Mouse (Mus musculus) heart, postnatal 0 days (tissue): ENCODE measurements around the gene Dgcr8. TPM values are rescaled to one million over a fixed set of nuclear protein-coding genes. Genes with fewer than 3 reads are reported as not detected.
"Not testable (repeated sequence)": the region's sequence is repeated elsewhere in the genome, so short reads cannot be mapped to it uniquely, and the experiment has no call there.

ENCODE experiments used
- ATAC-seq: fragments of 200-750 bp; cut with Nextera tagmentation; 2 replicates; pipeline ENCODE4 v1.8.0; 2017; ENCODE audit warnings: low read depth, moderate number of reproducible peaks, moderate library complexity; ENCODE audit not compliant: insufficient read depth
- DNase-seq: peaks from one replicate; pipeline ENCODE4 v3.0.0-alpha.2; 2016; ENCODE audit warnings: low spot score
- H3K27ac ChIP-seq: fragments of 300-500 bp; sonication (generic); 2 replicates; pipeline ENCODE4 v1.5.1; 2014; ENCODE audit warnings: low read depth, mild to moderate bottlenecking
- H3K27me3 ChIP-seq: fragments of 300-500 bp; sonication (generic); 2 replicates; pipeline ENCODE4 v1.6.1; 2014; ENCODE audit warnings: low read length, mixed read lengths; ENCODE audit not compliant: control insufficient read depth, insufficient read depth
- H3K36me3 ChIP-seq: fragments of 300-500 bp; sonication (generic); replicated peaks from 2 replicates; pipeline ENCODE4 v1.6.1; 2014; ENCODE audit warnings: low read length, mixed read lengths; ENCODE audit not compliant: control insufficient read depth, insufficient read depth
- H3K4me1 ChIP-seq: fragments of 300-500 bp; sonication (generic); 2 replicates; pipeline ENCODE4 v1.6.1; 2014; ENCODE audit warnings: antibody characterized with exemption; ENCODE audit not compliant: control insufficient read depth, insufficient read depth
- H3K4me2 ChIP-seq: fragments of 300-500 bp; sonication (generic); 2 replicates; pipeline ENCODE4 v1.6.1; 2014; ENCODE audit warnings: low read depth, mild to moderate bottlenecking, low read length, moderate library complexity
- H3K4me3 ChIP-seq: fragments of 300-500 bp; sonication (generic); 2 replicates; pipeline ENCODE4 v1.5.1; 2014; ENCODE audit warnings: low read depth, low read length
- H3K9ac ChIP-seq: fragments of 300-500 bp; sonication (generic); replicated peaks from 2 replicates; pipeline ENCODE4 v1.6.1; 2014; ENCODE audit warnings: low read depth, low read length, mixed read lengths
- H3K9me3 ChIP-seq: fragments of 300-500 bp; sonication (generic); replicated peaks from 2 replicates; pipeline ENCODE4 v1.6.1; 2016; ENCODE audit warnings: low read length; ENCODE audit not compliant: control insufficient read depth
- CTCF ChIP-seq: IDR thresholded peaks from 2 replicates; pipeline ENCODE4 v1.5.1; 2016; ENCODE audit warnings: antibody characterized with exemption, control low read depth, low read depth
- EP300 ChIP-seq: IDR thresholded peaks from 2 replicates; pipeline ENCODE4 v1.6.1; 2016; ENCODE audit warnings: antibody characterized with exemption, low read depth
- WGBS: fragments of 180-500 bp; shearing (Covaris S2); extraction: QIAGEN DNeasy Blood & Tissue Kit; methylation state at CpG from one replicate; pipeline ENCODE4 v1.1.7; 2014; 5-methylcytosine and 5-hydroxymethylcytosine counted together
- polyA plus RNA-seq: library from polyadenylated mRNA; unstranded; fragments of >200 nt; fragmentation: Nextera tagmentation; extraction: Ambion mirVana; gene quantifications from 2 replicates; pipeline ENCODE4 v1.2.1, GENCODE M21; 2015
- total RNA-seq: library from RNA; depleted of rRNA; stranded (reverse); fragments of >200 nt; gene quantifications from 2 replicates; pipeline ENCODE4 v1.2.3, GENCODE M21; 2014; ENCODE audit warnings: low replicate concordance

Dgcr8 gene
- total and polyA plus RNA-seq, 2 experiments from 2014 or later = 8.9 to 23.5 TPM

GRCm38 (mm10) chr16:18325741-18326140 is 36.7 kb upstream of the Dgcr8 start:
- H3K27ac ChIP-seq = no peak overlapping the region
- WGBS = 72% methylated on average over 4 of the region's 4 CpGs
- TF ChIP-seq EP300 = no peak
- no peaks in the 10 kb centered on the region for H3K9me3 ChIP-seq
- no peak overlapping the region for H3K9ac ChIP-seq
- no peak overlapping the region for H3K4me2 ChIP-seq
- H3K4me1 ChIP-seq = 0 out of 2 replicates have a peak, but pooled peaks cover 12% of the 10 kb centered on the region
- no peak for DNase-seq
- H3K4me3 ChIP-seq = no peak overlapping the region
- peaks cover 19% of the 10 kb centered on the region for H3K36me3 ChIP-seq
- no peak for ATAC-seq
- no peaks in the 10 kb centered on the region for H3K27me3 ChIP-seq

DNA sequence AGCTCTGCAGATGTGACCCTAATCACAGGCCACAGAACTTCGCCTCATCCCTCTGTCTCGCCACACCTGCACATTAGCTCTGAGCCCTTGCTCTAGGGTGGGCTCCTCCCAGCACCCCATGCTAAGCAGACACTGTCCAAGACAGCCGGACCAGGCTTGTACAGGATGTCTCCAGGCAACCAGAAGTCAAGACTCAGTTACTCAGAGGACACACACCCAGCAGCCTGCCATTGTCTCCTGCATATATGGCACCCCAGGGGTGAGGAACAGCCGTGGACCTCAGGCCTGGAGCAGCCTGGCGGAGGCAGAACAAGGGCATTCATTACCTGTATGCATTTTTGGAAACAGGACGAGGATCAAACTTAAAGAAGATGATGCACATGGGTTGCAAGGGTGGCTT is 35.0 kb upstream of the Dgcr8 start:
- H3K27me3 ChIP-seq = no peaks in the 10 kb centered on the region
- no peak overlapping the region for H3K27ac ChIP-seq
- TF ChIP-seq EP300 = no peak
- TF ChIP-seq CTCF = no peak
- WGBS = 90% methylated on average over 6 of the region's 6 CpGs
- H3K9me3 ChIP-seq = no peaks in the 10 kb centered on the region
- peaks cover 31% of the 10 kb centered on the region for H3K36me3 ChIP-seq
- DNase-seq (no peak), ATAC-seq (no peak)
- H3K4me3 ChIP-seq = no peak overlapping the region
- H3K4me2 ChIP-seq = no peak overlapping the region
- 0 out of 2 replicates have a peak, but pooled peaks cover 7% of the 10 kb centered on the region for H3K4me1 ChIP-seq
- H3K9ac ChIP-seq = no peak overlapping the region

GRCm38 (mm10) chr16:18323460-18323859 is 34.4 kb upstream of the Dgcr8 start:
- Histone ChIP-seq H3K27ac (no peak overlapping the region), H3K4me2 (no peak overlapping the region), H3K36me3 (peaks cover 31% of the 10 kb centered on the region), H3K4me1 (0 out of 2 replicates have a peak, but pooled peaks cover 3% of the 10 kb centered on the region), H3K9ac (no peak overlapping the region), H3K9me3 (no peaks in the 10 kb centered on the region), H3K4me3 (no peak overlapping the region), H3K27me3 (no peaks in the 10 kb centered on the region)
- ATAC-seq (peak; percentile 47; the same call in 1 of the 2 replicates), DNase-seq (no peak)
- TF ChIP-seq CTCF = no peak
- no peak for TF ChIP-seq EP300
- 66% methylated on average over 2 of the region's 2 CpGs for WGBS

GRCm38 (mm10) chr16:18321443-18321842 is 32.4 kb upstream of the Dgcr8 start:
- no peak for DNase-seq
- no peaks in the 10 kb centered on the region for H3K27me3 ChIP-seq
- H3K4me2 ChIP-seq = no peak overlapping the region
- H3K36me3 ChIP-seq = peaks cover 32% of the 10 kb centered on the region
- H3K27ac ChIP-seq = no peak overlapping the region
- no peaks in the 10 kb centered on the region for H3K4me1 ChIP-seq
- WGBS = 80% methylated on average over 2 of the region's 2 CpGs
- ATAC-seq = no peak
- no peaks in the 10 kb centered on the region for H3K9me3 ChIP-seq
- no peak for TF ChIP-seq CTCF
- TF ChIP-seq EP300 = no peak
- no peak overlapping the region for H3K4me3 ChIP-seq
- H3K9ac ChIP-seq = no peak overlapping the region

DNA sequence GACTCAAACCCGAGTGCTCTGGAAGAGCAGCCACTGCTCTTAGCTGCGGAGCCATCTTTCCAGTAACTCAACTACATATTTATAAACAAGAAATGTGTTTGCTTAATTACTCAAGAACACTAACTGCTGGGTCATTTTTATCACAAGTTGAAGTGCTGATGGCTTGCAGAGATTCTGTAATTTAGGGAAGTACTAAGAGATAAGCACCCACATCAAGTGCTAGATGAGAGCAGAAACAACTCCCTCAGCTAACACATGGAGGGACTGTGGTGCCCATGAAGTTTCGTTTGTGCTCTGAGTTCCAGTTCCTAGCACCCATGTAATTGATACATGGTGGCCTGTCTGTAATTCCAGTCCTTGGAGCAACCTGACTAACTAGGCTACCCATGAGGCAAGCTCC is 29.9 kb upstream of the Dgcr8 start:
- ATAC-seq (no peak), DNase-seq (no peak)
- TF ChIP-seq CTCF = no peak
- no peak for TF ChIP-seq EP300
- H3K4me3 ChIP-seq = no peak overlapping the region
- H3K27ac ChIP-seq = no peak overlapping the region
- H3K36me3 ChIP-seq = peaks cover 38% of the 10 kb centered on the region
- H3K4me1 ChIP-seq = no peaks in the 10 kb centered on the region
- no peak overlapping the region for H3K4me2 ChIP-seq
- H3K27me3 ChIP-seq = no peaks in the 10 kb centered on the region
- H3K9me3 ChIP-seq = no peaks in the 10 kb centered on the region
- no peak overlapping the region for H3K9ac ChIP-seq
- 78% methylated on average over 3 of the region's 3 CpGs for WGBS

GRCm38 (mm10) chr16:18308159-18308558 is 19.1 kb upstream of the Dgcr8 start:
- no peak overlapping the region for H3K4me3 ChIP-seq
- TF ChIP-seq CTCF = no peak
- TF ChIP-seq EP300 = no peak
- H3K4me1 ChIP-seq = no peaks in the 10 kb centered on the region
- H3K27ac ChIP-seq = no peak overlapping the region
- H3K9ac ChIP-seq = no peak overlapping the region
- DNase-seq (no peak), ATAC-seq (no peak)
- H3K27me3 ChIP-seq = no peaks in the 10 kb centered on the region
- 83% methylated on average over 1 of the region's 1 CpGs for WGBS
- H3K36me3 ChIP-seq = peaks cover 56% of the 10 kb centered on the region
- no peaks in the 10 kb centered on the region for H3K9me3 ChIP-seq
- no peak overlapping the region for H3K4me2 ChIP-seq

DNA sequence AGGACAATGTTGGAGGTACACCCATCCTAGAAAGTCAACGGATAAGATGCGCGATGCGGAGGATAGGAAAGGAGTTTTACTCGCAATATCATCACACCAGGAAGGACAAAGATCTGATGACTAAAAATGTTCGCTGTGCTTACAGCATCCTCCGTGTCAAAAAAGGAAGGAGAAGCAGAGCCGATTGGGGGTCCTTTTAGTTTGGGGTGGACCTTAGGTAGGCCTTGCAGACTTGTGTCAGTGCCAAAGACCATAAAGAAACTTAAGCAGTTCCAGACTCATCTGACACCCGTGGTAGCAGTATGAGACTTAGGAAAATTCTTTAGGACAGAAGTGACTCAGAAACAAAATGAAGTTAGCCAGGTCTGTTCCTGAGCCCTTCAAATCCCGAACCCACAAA is 568 bp upstream of the Dgcr8 start:
- H3K9ac ChIP-seq, H3K27me3 ChIP-seq, DNase-seq, H3K9me3 ChIP-seq, ATAC-seq, H3K36me3 ChIP-seq: not testable (repeated sequence)
- Histone ChIP-seq H3K27ac (peak overlapping the region; percentile 51; the same call in 1 of the 2 replicates), H3K4me1 (peaks cover 20% of the 10 kb centered on the region), H3K4me3 (peak overlapping the region; percentile 94), H3K4me2 (peak overlapping the region; percentile 84)
- WGBS = under 1% methylated on average over 7 of the region's 10 CpGs
